Mouse (Mus musculus): ENCODE results near the gene Cnih4. TPM values are rescaled to one million over a fixed set of nuclear protein-coding genes. Genes with fewer than 3 reads are reported as not detected.

The Cnih4 gene
- polyA plus RNA-seq, 1 experiment = 109 TPM

DNA sequence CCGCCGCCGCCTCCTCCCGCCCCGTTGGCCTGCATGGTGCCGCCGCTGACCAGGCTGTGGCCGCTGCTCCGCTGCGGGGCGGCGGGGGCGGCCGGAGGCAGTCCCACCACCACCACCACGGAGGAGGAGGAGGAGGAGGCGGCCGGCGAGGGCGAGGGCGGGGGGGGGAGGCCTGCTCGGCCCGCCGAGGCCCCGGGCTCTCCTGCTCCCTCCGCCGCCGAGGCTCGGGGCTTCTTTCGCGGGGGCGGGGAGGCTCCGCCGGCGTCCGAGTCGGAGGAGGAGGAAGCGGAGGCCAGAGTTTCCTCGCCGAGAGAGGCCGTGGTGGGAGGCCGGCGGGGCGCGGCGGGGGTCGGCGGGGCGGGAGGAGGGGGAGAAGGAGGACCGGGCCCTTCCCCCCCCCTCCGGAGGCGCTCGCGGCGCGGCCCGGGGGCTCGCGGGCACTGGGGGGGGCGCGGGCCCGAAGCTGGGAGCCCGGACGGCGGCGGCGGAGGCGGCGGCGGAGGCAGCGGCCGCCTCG, 67.0 kb downstream of the Cnih4 start:
- Histone ChIP-seq H3K79me3 (ENCODE audit: low read depth) (peaks cover 45% of the 10 kb centered on the region), H3K79me2 (ENCODE audit: control insufficient read depth, insufficient read depth) (peaks cover 85% of the 10 kb centered on the region), H3K4me3 (ENCODE audit: insufficient read depth, poor library complexity, severe bottlenecking) (peak overlapping the region; percentile 68), H3K27me3 (ENCODE audit: control insufficient read depth, insufficient read depth, insufficient read length) (no peaks in the 10 kb centered on the region), H3ac (ENCODE audit: control insufficient read depth, insufficient read length, low read depth) (peak overlapping the region; percentile 94), H3K36me3 (ENCODE audit: control insufficient read depth, insufficient read depth) (peaks cover 38% of the 10 kb centered on the region)
- no peak for TF ChIP-seq CTCF (IDR thresholded peaks at IDR 0.05; ENCODE audit: control insufficient read depth, insufficient read depth, insufficient read length)
- TF ChIP-seq MAX (IDR thresholded peaks at IDR 0.05) = no peak
- TF ChIP-seq USF1 (IDR thresholded peaks at IDR 0.05; ENCODE audit: low read depth) = no peak
- no peak for TF ChIP-seq FOSL1 (IDR thresholded peaks at IDR 0.05; ENCODE audit: insufficient read depth, low read length, poor library complexity, severe bottlenecking)

DNA sequence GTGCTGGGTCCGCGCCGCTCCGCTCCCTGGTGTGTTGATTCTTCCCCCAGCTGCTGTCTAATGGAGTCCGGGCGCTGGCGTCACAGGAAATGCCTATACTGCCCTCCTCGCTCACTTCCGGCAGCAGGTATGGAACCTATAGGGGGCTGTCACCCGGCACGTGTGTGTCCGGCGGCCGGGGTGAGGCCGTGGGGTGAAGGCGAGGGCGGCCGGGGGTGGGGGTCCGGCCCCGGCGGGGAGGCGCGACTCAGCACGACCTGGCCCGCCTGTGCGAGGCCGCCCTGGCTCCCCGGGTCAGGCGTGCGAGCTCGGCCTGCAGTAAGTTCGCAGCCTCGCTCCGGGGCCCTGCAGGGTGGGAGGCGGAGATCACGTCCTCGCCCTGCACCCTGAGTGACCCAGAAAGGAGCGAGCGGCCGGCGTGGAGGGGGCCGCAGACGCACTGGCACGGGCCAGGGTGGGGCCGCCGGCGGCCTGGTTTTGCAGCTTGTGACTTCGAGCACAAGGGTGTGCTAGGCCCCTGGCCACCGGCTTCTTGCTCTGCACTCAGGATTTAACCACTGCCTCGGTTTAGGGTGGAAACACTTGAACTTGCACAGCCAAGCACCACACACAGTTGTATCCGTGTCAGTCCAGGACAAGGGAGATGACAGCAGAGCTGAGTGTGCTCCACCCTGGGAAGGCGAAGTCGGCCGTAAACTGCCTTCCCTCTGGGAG, 67.6 kb downstream of the Cnih4 start, which contains the start of gene Wdr26:
Wdr26 (minus strand) TSS at position 82 of the 714 bp plus-strand sequence.
- peaks cover 79% of the 10 kb centered on the region for H3K79me2 ChIP-seq (ENCODE audit: control insufficient read depth, insufficient read depth)
- H3K79me3 ChIP-seq (ENCODE audit: low read depth) = peaks cover 38% of the 10 kb centered on the region
- H3K4me3 ChIP-seq (ENCODE audit: insufficient read depth, poor library complexity, severe bottlenecking) = peak within 1 kb of the TSS; percentile 68
- H3K36me3 ChIP-seq (ENCODE audit: control insufficient read depth, insufficient read depth) = peaks cover 32% of the 10 kb centered on the region
- peak within 1 kb of the TSS; percentile 94 for H3ac ChIP-seq (ENCODE audit: control insufficient read depth, insufficient read length, low read depth)
- H3K27me3 ChIP-seq (ENCODE audit: control insufficient read depth, insufficient read depth, insufficient read length) = no peaks in the 10 kb centered on the region
- no peak for TF ChIP-seq CEBPB (IDR thresholded peaks at IDR 0.05; ENCODE audit: low read depth)
- TF ChIP-seq MYOD1 (IDR thresholded peaks at IDR 0.05; ENCODE audit: control insufficient read depth, insufficient read length, low read depth) = no peak
- no peak for TF ChIP-seq FOSL1 (IDR thresholded peaks at IDR 0.05; ENCODE audit: insufficient read depth, low read length, poor library complexity, severe bottlenecking)
- no peak for TF ChIP-seq MAX (IDR thresholded peaks at IDR 0.05)
- TF ChIP-seq USF1 (IDR thresholded peaks at IDR 0.05; ENCODE audit: low read depth) = no peak
- no peak for TF ChIP-seq CTCF (IDR thresholded peaks at IDR 0.05; ENCODE audit: control insufficient read depth, insufficient read depth, insufficient read length)
- no peak for TF ChIP-seq MYOG (IDR thresholded peaks at IDR 0.05; ENCODE audit: control insufficient read depth, extremely low read depth, insufficient read length)

- TF ChIP-seq CTCF (IDR thresholded peaks at IDR 0.05; ENCODE audit: control insufficient read depth, insufficient read depth, insufficient read length) = no peak
- TF ChIP-seq MYOD1 (IDR thresholded peaks at IDR 0.05; ENCODE audit: control insufficient read depth, insufficient read length, low read depth) = no peak
- TF ChIP-seq USF1 (IDR thresholded peaks at IDR 0.05; ENCODE audit: low read depth) = no peak
- no peak for TF ChIP-seq FOSL1 (IDR thresholded peaks at IDR 0.05; ENCODE audit: insufficient read depth, low read length, poor library complexity, severe bottlenecking)
- Histone ChIP-seq H3K79me3 (ENCODE audit: low read depth) (peaks cover 20% of the 10 kb centered on the region), H3K4me3 (ENCODE audit: insufficient read depth, poor library complexity, severe bottlenecking) (no peak overlapping the region)
These were observed 70.0 kb downstream of the Cnih4 start for GRCm38 (mm10) chr1:181214296-181215035.

GRCm38 (mm10) chr1:181216315-181216714, 71.8 kb downstream of the Cnih4 start:
- no peak for TF ChIP-seq MAX (IDR thresholded peaks at IDR 0.05)
- no peak for TF ChIP-seq USF1 (IDR thresholded peaks at IDR 0.05; ENCODE audit: low read depth)
- no peak for TF ChIP-seq MYOD1 (IDR thresholded peaks at IDR 0.05; ENCODE audit: control insufficient read depth, insufficient read length, low read depth)
- TF ChIP-seq CTCF (IDR thresholded peaks at IDR 0.05; ENCODE audit: control insufficient read depth, insufficient read depth, insufficient read length) = no peak
- no peak for TF ChIP-seq CEBPB (IDR thresholded peaks at IDR 0.05; ENCODE audit: low read depth)
- no peak for TF ChIP-seq FOSL1 (IDR thresholded peaks at IDR 0.05; ENCODE audit: insufficient read depth, low read length, poor library complexity, severe bottlenecking)
- TF ChIP-seq MYOG (IDR thresholded peaks at IDR 0.05; ENCODE audit: control insufficient read depth, extremely low read depth, insufficient read length) = no peak
- Histone ChIP-seq H3K36me3 (ENCODE audit: control insufficient read depth, insufficient read depth) (peaks cover 5% of the 10 kb centered on the region), H3K79me2 (ENCODE audit: control insufficient read depth, insufficient read depth) (peaks cover 36% of the 10 kb centered on the region), H3K27me3 (ENCODE audit: control insufficient read depth, insufficient read depth, insufficient read length) (no peaks in the 10 kb centered on the region), H3K4me3 (ENCODE audit: insufficient read depth, poor library complexity, severe bottlenecking) (no peak overlapping the region), H3K79me3 (ENCODE audit: low read depth) (peaks cover 4% of the 10 kb centered on the region), H3ac (ENCODE audit: control insufficient read depth, insufficient read length, low read depth) (no peak overlapping the region)

More at GRCm38 (mm10) chr1:181214296-181215035, 70.0 kb downstream of the Cnih4 start:
- Histone ChIP-seq H3K79me2 (ENCODE audit: control insufficient read depth, insufficient read depth) (peaks cover 55% of the 10 kb centered on the region), H3K36me3 (ENCODE audit: control insufficient read depth, insufficient read depth) (peaks cover 8% of the 10 kb centered on the region), H3K27me3 (ENCODE audit: control insufficient read depth, insufficient read depth, insufficient read length) (no peaks in the 10 kb centered on the region), H3ac (ENCODE audit: control insufficient read depth, insufficient read length, low read depth) (no peak overlapping the region)

Other genes starting within 250 kb of the Cnih4 start
- gene Pycr2, start 240.4 kb upstream of the Cnih4 start, polyA plus RNA-seq (2012; fragmentation: generic; extraction: Trizol) = 114 TPM
- 2.1 TPM for gene Lefty1, start 209.7 kb upstream of the Cnih4 start, polyA plus RNA-seq (2012; fragmentation: generic; extraction: Trizol)
- gene Tmem63a, start 202.3 kb upstream of the Cnih4 start, polyA plus RNA-seq (2012; fragmentation: generic; extraction: Trizol) = 38.5 TPM
- 60.6 TPM for gene Ephx1, start 123.8 kb upstream of the Cnih4 start, polyA plus RNA-seq (2012; fragmentation: generic; extraction: Trizol)
- not detected for gene 9130409I23Rik, start 93.5 kb upstream of the Cnih4 start, polyA plus RNA-seq (2012; fragmentation: generic; extraction: Trizol)
- 8.2 TPM for gene Nvl, start 489 bp upstream of the Cnih4 start, polyA plus RNA-seq (2012; fragmentation: generic; extraction: Trizol)
- 38.4 TPM for gene Wdr26, start 67.3 kb downstream of the Cnih4 start, polyA plus RNA-seq (2012; fragmentation: generic; extraction: Trizol)
- 0.07 TPM for gene Cnih3, start 207.9 kb downstream of the Cnih4 start, polyA plus RNA-seq (2012; fragmentation: generic; extraction: Trizol)